Mouse (Mus musculus): Measurements from ENCODE around the gene Mst1r. TPM values are rescaled to one million over a fixed set of nuclear protein-coding genes. Genes with fewer than 3 reads are reported as not detected.
A peak's percentile ranks its signal among the peaks of the same experiment; 100 is the strongest.

The Mst1r gene
- 10 to 100 TPM; 10.8 to 15.7 TPM for total RNA-seq (2021)
- long read RNA-seq, experiment 1, partial matches to known transcripts = 1 of 2 reads
- long read RNA-seq, experiment 1, other reads (novel, unspliced or antisense) = 1 of 2 reads
- long read RNA-seq, experiment 2, partial matches to known transcripts = 1 of 3 reads
- long read RNA-seq, experiment 2, other reads (novel, unspliced or antisense) = 2 of 3 reads

GRCm38 (mm10) chr9:107906252-107906966 lies at the start of gene Mst1r:
TSS of gene Mst1r (plus strand) at chr9:107906873.
- peak; percentile 50 to 55 for DNase-seq (ENCODE audit: low spot score in 2 of 2)

DNA sequence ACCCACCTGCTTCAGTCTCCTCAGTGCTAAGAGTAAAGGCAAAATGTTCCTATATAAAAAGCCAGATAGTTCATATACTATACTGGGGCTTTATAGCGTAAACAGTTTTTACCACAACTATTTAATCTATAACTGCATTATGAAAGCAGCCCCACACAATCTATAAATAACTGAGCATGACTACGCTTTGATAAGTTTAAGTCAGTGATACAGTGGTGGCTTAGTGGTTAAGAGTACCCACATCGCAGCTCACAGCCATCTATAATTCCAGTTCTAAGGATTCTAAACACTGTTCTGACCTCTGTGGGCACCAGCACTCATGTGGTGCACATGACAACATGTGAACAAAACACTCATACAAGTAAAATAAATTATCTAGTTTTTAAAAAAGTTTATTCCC lies 48.3 kb upstream of the Mst1r start:
- DNase-seq (ENCODE audit: low spot score in 2 of 2) = no peak

DNA sequence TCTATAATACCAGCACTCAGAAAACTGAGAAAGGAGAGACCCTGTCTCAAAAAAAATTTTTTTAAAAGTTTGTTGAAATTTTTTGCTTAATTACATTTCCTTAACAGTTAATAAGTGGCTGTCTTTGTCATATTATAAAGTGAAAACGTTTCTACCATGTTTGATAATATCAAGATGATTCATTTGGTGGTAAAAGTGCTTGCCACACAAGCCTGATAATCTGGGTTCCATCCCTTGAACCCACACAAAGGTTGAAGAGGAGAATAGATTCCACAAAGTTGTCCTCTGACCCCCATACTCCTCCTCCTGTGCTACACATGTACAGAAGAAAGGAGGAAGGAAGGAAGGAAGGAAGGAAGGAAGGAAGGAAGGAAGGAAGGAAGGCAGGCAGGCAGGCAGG lies 42.2 kb upstream of the Mst1r start:
- no peak for DNase-seq (ENCODE audit: low spot score in 2 of 2)

GRCm38 (mm10) chr9:107866081-107866480 lies 40.6 kb upstream of the Mst1r start:
- no peak for DNase-seq (ENCODE audit: low spot score in 2 of 2)

DNA sequence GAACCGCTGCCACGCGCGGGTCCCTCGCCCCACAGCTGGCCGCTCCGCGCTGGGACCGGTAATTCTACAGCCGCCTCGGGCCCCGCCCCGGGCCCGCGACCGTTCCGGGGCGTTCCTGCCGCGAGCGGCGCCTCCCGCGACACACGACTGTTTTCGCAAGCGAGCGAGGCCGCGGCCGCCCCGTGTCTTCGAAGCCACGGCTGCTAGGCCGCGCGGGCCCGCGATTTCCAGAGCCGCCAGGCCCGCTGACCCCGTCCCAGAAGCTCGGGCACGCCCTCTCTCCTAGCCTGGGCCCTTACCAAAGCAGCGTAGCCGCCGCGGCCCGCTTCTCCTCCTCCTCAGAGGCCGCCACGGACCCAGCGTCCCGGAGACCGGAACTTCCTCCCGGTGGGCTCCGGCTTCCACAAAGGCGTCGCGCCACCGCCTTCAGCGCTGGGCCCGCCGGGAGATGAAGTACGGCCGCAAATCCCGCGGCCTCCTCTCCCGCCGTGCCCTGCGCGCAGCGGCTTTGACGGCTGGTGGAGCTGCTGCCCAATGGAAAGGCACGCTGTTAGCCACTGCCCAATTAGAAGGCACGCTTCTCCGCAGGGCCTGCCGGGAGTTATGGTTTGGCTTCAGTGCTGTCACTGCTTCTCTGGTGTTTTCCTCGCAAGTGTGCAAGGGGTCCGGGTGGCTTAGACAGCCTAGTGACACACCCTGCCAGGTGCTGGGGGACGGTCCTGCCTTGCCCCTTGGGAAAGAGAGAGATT lies 34.1 kb upstream of the Mst1r start:
- peak; percentile 76 to 91 for DNase-seq (ENCODE audit: low spot score in 2 of 2)

- DNase-seq (ENCODE audit: low spot score in 2 of 2) = no peak
Measured at GRCm38 (mm10) chr9:107873137-107873536, 33.5 kb upstream of the Mst1r start, which contains the start of gene Rbm6. TSS of gene Rbm6 (minus strand) at chr9:107873237.

- no peak for DNase-seq (ENCODE audit: low spot score in 2 of 2)
Measured at GRCm38 (mm10) chr9:107880411-107880810, 26.3 kb upstream of the Mst1r start.

- DNase-seq (ENCODE audit: low spot score in 2 of 2) = peak; percentile 63 to 76
Measured at GRCm38 (mm10) chr9:107887804-107888266, 18.8 kb upstream of the Mst1r start, which contains the start of gene Mon1a. TSS of gene Mon1a (plus strand) at chr9:107888151.

DNA sequence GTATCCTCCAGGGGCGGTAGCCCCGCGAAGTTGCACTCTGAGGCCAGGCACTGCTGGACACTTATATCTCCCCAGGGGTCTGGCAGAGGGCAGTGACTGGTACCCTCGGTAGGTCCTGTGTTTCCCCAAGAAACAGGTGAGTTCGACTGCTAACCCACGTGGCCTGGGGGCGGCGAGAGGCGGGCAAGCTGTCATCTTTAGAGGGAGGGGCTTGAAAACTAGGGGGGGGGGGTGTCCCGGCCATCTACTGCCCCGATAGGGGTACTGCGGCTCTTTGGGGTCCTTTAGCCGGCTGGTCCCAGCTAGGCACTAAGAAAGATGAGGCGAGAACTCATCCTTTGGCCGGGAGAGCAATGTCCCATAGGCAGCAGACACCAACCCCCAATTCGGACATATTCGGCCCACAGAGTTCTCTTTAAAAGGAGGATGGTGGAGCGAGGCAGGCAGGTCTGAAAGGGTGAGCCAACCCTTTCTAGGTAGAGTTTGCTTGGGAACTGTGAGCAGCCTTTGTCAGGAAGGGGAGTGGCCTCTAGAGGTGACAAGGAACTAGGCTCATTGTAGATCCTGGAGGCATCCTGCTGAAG lies 18.3 kb upstream of the Mst1r start:
- DNase-seq (ENCODE audit: low spot score in 2 of 2) = no peak

- DNase-seq (ENCODE audit: low spot score in 2 of 2) = no peak
Measured at GRCm38 (mm10) chr9:107890260-107890659, 16.4 kb upstream of the Mst1r start.

DNA sequence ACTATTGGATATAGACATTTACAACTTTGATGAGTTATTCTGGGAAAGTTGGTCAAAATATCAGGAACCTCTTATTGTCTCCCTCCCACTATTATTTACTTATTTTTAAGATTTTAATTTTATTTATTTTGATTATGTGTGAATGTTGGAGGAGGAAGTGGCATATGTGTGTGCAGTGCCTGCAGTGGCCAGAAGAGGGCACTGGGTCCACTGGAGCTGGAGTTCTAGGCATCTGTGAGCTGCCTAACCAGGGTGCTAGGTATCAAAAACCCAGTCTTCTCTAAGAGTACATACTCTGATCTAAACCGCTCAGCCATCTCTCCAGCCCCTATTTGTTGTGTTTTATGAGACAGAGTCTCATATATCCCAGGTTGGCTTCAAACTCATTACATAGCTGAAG lies 15.7 kb upstream of the Mst1r start:
- DNase-seq (ENCODE audit: low spot score in 2 of 2) = no peak

DNA sequence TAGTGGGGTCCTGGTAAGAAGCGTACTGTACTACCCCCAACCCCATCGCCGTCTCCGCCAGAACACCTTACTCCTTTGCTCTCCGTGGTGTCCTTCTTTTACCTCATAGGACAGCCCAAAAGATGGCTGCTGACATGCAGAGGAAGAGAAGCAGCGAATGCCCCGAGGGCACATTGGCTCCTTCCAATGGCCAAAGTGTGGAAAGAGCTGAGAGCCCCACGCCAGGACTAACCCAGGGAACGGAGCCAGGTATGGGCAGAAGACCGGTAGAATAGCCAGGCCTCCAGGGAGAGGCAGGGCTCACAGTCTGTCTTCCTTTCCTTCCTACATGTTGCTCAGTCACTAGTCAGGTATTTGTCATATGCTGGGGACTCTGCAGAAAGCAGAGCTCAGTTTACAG lies 8.1 kb upstream of the Mst1r start:
- DNase-seq (ENCODE audit: low spot score in 2 of 2) = no peak

DNA sequence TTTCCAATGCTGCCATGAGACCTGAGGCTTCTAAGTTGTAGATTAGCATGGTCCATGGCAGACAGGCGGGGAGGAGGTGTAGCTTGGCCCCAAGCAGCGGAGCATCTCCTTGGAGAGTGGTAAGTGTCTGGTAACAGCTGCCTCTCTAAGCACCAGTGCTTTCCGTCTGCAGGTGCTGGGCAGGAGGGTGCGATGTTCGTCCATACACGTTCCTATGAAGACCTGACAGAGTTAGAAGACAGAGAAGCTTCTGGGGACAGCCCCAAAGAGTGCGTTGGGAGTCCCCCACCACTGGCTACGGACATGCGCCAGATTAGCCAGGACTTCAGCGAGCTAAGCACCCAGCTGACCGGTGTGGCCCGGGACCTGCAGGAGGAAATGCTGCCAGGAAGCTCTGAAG lies 6.8 kb upstream of the Mst1r start:
- no peak for DNase-seq (ENCODE audit: low spot score in 2 of 2)

GRCm38 (mm10) chr9:107900840-107901626 lies 5.6 kb upstream of the Mst1r start:
- no peak for DNase-seq (ENCODE audit: low spot score in 2 of 2)

DNA sequence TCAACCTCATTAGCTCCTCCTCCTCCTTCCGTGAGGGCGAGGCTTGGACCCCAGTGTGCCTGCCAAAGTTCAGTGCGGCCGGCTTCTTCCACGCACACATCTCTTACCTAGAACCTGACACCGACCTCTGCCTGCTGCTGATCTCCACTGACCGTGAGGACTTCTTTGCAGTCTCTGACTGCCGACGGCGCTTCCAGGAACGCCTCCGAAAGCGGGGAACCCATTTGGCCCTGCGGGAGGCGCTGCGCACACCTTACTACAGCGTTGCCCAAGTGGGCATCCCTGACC lies 5.1 kb upstream of the Mst1r start:
- DNase-seq (ENCODE audit: low spot score in 2 of 2) = no peak

GRCm38 (mm10) chr9:107904726-107905125 lies 1.9 kb upstream of the Mst1r start:
- DNase-seq (ENCODE audit: low spot score in 2 of 2) = peak; percentile 73 to 80

GRCm38 (mm10) chr9:107906967-107907800 lies 511 bp downstream of the Mst1r start:
- no peak for DNase-seq (ENCODE audit: low spot score in 2 of 2)

DNA sequence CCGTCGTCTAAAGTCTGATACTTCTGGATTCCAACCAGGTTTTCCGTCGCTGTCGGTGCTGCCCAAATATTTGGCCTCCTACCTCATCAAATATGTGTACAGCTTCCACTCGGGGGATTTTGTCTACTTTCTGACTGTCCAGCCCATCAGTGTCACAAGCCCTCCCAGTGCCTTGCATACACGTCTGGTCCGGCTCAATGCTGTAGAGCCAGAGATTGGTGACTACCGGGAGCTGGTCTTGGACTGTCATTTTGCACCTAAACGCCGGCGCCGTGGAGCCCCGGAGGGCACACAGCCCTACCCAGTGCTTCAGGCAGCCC lies 1.1 kb downstream of the Mst1r start:
- DNase-seq (ENCODE audit: low spot score in 2 of 2) = no peak

GRCm38 (mm10) chr9:107908410-107909158 lies 1.9 kb downstream of the Mst1r start:
- DNase-seq (ENCODE audit: low spot score in 2 of 2) = no peak
